Mouse (Mus musculus) stomach, embryonic 15.5 days (tissue): Measurements from ENCODE around the gene L1cam. TPM values are rescaled to one million over a fixed set of nuclear protein-coding genes. Genes with fewer than 3 reads are reported as not detected.
A peak's percentile ranks its signal among the peaks of the same experiment; 100 is the strongest.

ENCODE experiments used
- ATAC-seq: fragments of 200-750 bp; cut with Nextera tagmentation; 2 replicates; pipeline ENCODE4 v1.8.0; 2017; ENCODE audit warnings: low read depth, moderate number of reproducible peaks, moderate TSS enrichment; ENCODE audit not compliant: insufficient read depth, low FRiP score
- H3K27ac ChIP-seq: fragments of 300-500 bp; sonication (generic); 2 replicates; pipeline ENCODE4 v1.5.1; 2015; ENCODE audit warnings: mild to moderate bottlenecking, inconsistent platforms
- H3K27me3 ChIP-seq: fragments of 300-500 bp; sonication (generic); replicated peaks from 2 replicates; pipeline ENCODE4 v1.6.1; 2015; ENCODE audit warnings: inconsistent platforms
- H3K36me3 ChIP-seq: fragments of 300-500 bp; sonication (generic); 2 replicates; pipeline ENCODE4 v1.6.1; 2015; ENCODE audit warnings: inconsistent platforms
- H3K4me1 ChIP-seq: fragments of 300-500 bp; sonication (generic); 2 replicates; pipeline ENCODE4 v1.6.1; 2015; ENCODE audit warnings: inconsistent platforms
- H3K4me2 ChIP-seq: fragments of 300-500 bp; sonication (generic); 2 replicates; pipeline ENCODE4 v1.6.1; 2015; ENCODE audit warnings: mild to moderate bottlenecking, inconsistent platforms
- H3K4me3 ChIP-seq: fragments of 300-500 bp; sonication (generic); replicated peaks from 2 replicates; pipeline ENCODE4 v1.5.1; 2015; ENCODE audit warnings: inconsistent platforms
- H3K9ac ChIP-seq: fragments of 300-500 bp; sonication (generic); 2 replicates; pipeline ENCODE4 v1.6.1; 2015; ENCODE audit warnings: inconsistent platforms
- H3K9me3 ChIP-seq: fragments of 300-500 bp; sonication (generic); 2 replicates; pipeline ENCODE4 v1.6.1; 2016; ENCODE audit warnings: inconsistent platforms
- WGBS: fragments of 180-500 bp; shearing (Covaris S2); methylation state at CpG from one replicate; pipeline ENCODE4 v1.1.7; 2015; 5-methylcytosine and 5-hydroxymethylcytosine counted together
- polyA plus RNA-seq: library from polyadenylated mRNA; unstranded; fragments of >200 nt; fragmentation: Nextera tagmentation; extraction: Ambion mirVana; gene quantifications from 2 replicates; pipeline ENCODE4 v1.2.1, GENCODE M21; 2015

The L1cam gene
- polyA plus RNA-seq, result 8.2 and 9.3 TPM in 2 replicates

DNA sequence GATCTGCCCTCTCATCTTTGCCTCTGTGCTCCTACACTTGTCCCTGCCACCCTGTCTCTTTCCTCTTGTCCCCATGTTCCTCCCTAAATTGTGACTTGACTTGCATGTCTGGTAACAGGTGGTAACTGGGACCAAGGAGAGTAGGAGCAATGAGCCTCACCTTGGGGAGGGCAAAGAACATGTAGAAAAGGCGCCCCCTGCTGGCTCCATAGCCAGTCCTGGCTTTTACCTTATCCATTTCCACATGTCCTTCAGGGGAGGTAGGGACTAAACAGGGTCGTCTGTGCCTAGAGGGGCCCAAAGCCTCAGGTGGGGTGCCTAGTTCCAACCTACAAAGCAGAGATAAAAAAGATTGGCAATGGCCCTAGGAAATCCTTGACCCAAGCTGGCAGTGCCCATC is at the start of gene L1cam:
Gene L1cam (minus strand): TSS at position 387 of the 400 bp plus-strand sequence.
- 7% methylated on average over 2 of the region's 2 CpGs for WGBS

DNA sequence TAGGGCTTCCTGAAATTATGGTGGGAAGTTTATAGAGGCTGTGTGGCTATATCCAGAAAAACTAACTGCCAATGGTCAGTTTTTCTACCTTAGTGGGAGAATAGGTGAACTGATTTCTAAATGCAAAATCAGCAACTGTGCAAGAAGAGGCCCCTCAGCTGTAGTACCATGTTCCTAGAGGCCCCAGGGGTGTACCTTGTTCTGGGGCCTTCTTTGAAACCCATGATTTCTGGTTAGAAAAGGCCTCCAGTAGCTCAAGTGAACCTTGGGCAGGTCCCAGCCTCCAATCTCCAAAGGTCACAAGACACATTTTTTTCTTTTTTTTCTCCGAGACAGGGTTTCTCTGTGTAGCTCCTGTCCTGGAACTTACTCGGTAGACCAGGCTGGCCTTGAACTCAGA is 46.4 kb upstream of the L1cam start:
- Histone ChIP-seq H3K36me3 (peaks cover 14% of the 10 kb centered on the region), H3K4me3 (no peak overlapping the region), H3K9ac (no peak overlapping the region), H3K27me3 (no peaks in the 10 kb centered on the region), H3K27ac (no peak overlapping the region), H3K9me3 (no peaks in the 10 kb centered on the region), H3K4me1 (no peaks in the 10 kb centered on the region), H3K4me2 (no peak overlapping the region)
- 66% methylated on average over 2 of the region's 2 CpGs for WGBS
- no peak for ATAC-seq

More for the DNA sequence above, at the start of gene L1cam:
- H3K4me2 ChIP-seq, result no peak within 1 kb of the TSS
- no peaks in the 10 kb centered on the region; the same call in 1 of the 2 replicates for H3K27me3 ChIP-seq
- no peak within 1 kb of the TSS for H3K4me3 ChIP-seq
- H3K9me3 ChIP-seq, result no peaks in the 10 kb centered on the region
- ATAC-seq, result no peak
- no peak within 1 kb of the TSS for H3K9ac ChIP-seq
- H3K27ac ChIP-seq, result no peak within 1 kb of the TSS
- no peaks in the 10 kb centered on the region for H3K36me3 ChIP-seq
- H3K4me1 ChIP-seq, result no peaks in the 10 kb centered on the region

DNA sequence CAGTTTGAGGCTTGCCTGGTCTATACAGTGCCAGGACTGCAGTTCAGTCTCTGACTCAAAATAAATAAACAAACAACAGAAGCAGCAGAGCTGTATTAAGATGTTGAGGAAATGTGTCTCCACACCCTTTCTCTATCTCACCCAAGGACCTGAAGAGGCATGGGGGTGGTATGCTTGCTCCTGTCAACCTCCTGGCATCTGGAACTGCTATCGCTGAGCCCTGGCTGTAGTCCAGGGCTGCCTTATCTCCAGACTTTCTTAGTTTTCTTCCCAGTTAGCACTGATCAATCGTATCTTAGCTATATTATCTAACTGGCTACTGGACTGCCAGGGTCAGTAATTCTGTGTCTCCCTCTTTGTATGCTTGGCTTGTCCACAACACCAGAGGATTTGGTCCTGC is 46.0 kb upstream of the L1cam start:
- H3K4me2 ChIP-seq, result no peak overlapping the region
- WGBS, result 70% methylated on average over 2 of the region's 2 CpGs
- no peak for ATAC-seq
- H3K4me1 ChIP-seq, result no peaks in the 10 kb centered on the region
- no peak overlapping the region for H3K9ac ChIP-seq
- H3K4me3 ChIP-seq, result no peak overlapping the region
- no peaks in the 10 kb centered on the region for H3K27me3 ChIP-seq
- peaks cover 14% of the 10 kb centered on the region for H3K36me3 ChIP-seq
- H3K27ac ChIP-seq, result no peak overlapping the region
- no peaks in the 10 kb centered on the region for H3K9me3 ChIP-seq

DNA sequence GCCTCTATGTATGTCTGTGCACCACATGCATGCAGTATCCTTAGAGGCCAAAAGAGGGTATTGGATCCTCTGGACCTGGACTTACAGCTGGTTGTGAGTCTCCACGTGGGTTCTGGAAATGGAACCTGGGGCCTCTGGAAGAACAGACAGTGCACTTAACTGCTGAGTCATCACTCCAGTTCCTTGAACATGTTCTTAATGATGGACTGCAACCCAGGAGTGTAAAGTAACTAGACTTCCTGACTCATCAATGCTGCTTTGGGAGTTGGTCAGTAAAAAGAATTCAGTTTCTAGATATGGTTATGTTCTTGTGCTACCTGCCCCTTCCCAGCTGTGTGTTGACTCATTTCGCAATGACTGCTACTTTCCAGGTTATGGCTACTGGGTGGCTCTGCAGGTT is 36.0 kb upstream of the L1cam start:
- no peak for ATAC-seq
- Histone ChIP-seq H3K9me3 (no peaks in the 10 kb centered on the region), H3K4me3 (no peak overlapping the region), H3K27ac (no peak overlapping the region), H3K36me3 (no peaks in the 10 kb centered on the region), H3K4me1 (no peaks in the 10 kb centered on the region), H3K27me3 (no peaks in the 10 kb centered on the region), H3K4me2 (no peak overlapping the region), H3K9ac (no peak overlapping the region)
- WGBS, result 63% methylated on average over 2 of the region's 2 CpGs

DNA sequence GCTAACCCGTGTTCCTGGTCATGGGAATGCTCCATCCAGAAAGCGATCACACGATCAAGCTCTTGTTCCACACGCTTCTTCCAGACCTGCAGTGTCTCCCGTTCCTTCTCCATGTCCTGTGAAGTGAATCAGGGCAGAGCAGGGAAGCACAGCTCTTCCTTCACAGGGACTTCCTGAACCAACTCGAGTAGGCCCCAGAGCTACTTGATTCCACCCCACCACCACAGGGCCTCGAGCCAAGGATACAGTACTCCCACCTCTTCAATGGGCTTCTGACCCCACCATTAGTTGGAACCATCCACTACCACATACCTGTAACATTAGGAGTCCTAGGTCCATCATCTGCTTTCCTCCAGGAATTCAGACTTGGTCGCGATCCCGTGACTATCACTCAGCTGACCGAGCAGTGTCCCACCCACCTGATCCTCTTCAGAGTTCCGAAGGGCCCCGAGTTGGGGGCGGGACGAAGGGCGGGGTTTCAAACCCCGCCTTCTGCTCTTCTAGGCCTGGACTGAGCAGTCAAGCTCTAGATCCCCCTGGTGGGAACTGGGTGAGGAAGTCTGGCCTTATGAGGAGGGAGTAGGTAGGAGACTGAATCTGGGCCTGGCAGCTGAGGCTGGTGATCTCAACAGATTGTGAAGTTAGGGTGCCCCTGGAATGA is 34.6 kb upstream of the L1cam start, which contains the start of gene Renbp:
Gene Renbp (minus strand): TSS at position 449 of the 661 bp plus-strand sequence.
- Histone ChIP-seq H3K27ac (no peak within 1 kb of the TSS), H3K4me3 (peak within 1 kb of the TSS; percentile 38), H3K4me2 (peak within 1 kb of the TSS; percentile 41), H3K4me1 (no peaks in the 10 kb centered on the region), H3K9ac (no peak within 1 kb of the TSS), H3K27me3 (no peaks in the 10 kb centered on the region), H3K9me3 (no peaks in the 10 kb centered on the region), H3K36me3 (no peaks in the 10 kb centered on the region)
- ATAC-seq, result peak; percentile 90
- 36% methylated on average over 17 of the region's 17 CpGs for WGBS

DNA sequence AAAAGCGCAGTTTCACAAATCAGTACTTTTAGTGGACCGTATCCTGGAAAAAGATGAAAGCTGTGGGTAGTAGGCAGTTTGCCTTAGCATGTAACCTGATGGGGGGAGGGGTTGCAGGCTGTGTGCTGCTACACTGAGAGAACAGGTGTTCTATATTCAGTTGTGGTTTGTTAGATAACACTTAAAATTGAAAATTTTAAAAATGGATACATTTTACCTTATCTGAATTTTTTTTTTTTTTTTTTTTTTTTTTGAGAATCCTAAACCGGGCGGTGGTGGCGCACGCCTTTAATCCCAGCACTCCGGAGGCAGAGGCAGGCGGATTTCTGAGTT is 26.6 kb upstream of the L1cam start:
- Histone ChIP-seq H3K27ac (peak overlapping the region; percentile 80; the same call in 1 of the 2 replicates), H3K4me1 (no peaks in the 10 kb centered on the region), H3K9me3 (no peaks in the 10 kb centered on the region), H3K27me3 (no peaks in the 10 kb centered on the region), H3K4me2 (peak overlapping the region; percentile 66), H3K9ac (no peak overlapping the region), H3K36me3 (no peaks in the 10 kb centered on the region), H3K4me3 (peak overlapping the region; percentile 57)
- WGBS, result 71% methylated on average over 8 of the region's 8 CpGs
- no peak for ATAC-seq

DNA sequence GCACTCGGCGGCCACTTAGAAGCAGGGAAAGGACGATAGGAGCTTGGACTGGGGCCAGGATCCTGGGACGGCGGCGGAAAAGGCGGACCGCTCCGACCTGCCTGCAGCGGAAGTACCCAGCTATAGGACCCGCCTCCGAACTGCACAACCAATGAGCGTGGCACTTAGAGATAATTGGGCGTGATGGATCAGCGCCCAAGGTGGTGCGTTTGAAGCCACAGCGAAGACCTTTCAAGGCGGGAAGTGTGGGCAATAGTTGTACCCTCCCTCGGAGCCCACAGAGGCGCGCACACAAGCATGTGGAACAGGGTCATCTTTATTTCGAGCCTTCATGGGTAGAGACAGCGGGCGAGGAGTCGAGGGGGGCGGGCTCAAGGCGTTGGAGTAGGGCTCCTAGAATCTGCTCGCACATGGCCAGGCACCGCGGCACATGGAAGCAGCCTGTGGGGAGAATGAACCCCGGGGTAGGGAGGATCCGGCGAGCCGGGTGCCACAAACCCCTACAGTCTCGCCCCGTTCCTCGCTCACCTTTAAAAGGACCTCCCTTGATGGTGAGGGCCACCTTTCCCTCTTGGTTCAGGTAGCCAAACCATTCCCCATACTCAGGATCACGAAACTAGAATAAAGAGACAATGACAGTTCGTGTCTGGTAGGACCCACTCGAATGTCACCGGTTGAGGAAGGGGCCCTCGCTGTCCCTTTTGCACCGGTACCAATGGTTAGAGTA is 26.1 kb upstream of the L1cam start, which contains the start of the genes Arhgap4 and Naa10:
Gene Arhgap4 (minus strand): TSS at position 48 of the 727 bp plus-strand sequence.
Gene Naa10 (minus strand): TSS at position 122 of the 727 bp plus-strand sequence.
- no peaks in the 10 kb centered on the region for H3K36me3 ChIP-seq
- H3K9me3 ChIP-seq, result no peaks in the 10 kb centered on the region
- H3K4me3 ChIP-seq, result peak within 1 kb of the TSS; percentile 57
- H3K4me2 ChIP-seq, result peak within 1 kb of the TSS; percentile 66
- WGBS, result 22% methylated on average over 43 of the region's 43 CpGs
- no peaks in the 10 kb centered on the region for H3K4me1 ChIP-seq
- H3K9ac ChIP-seq, result peak within 1 kb of the TSS; percentile 44
- H3K27ac ChIP-seq, result peak within 1 kb of the TSS; percentile 80
- no peaks in the 10 kb centered on the region for H3K27me3 ChIP-seq
- peak; percentile 98 for ATAC-seq

DNA sequence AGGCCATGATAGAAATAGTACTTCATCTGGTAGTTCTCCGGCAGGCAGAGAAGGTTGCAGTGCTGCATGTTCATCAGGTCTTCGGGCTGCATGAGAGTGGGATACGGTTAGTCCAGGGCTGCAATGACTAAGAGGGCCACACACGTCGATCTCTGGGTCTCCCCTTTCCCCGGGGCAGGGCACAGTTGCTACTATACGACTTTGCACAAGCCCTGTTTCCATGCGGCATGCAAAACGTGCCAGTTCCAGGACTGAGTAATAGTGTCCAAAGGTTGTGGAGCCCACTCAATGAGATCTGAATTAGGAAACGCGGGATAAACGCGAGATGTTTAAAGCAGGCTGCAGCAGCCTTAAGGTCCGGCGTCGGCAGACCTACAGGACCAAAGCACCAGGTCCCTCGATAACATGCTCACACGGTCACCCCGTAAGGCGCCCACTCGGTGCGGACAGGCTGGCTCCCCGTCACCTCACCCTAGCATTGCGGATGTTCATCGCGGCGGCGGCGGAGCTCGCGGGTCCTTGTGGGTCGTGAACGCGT is 25.4 kb upstream of the L1cam start:
- H3K4me1 ChIP-seq, result no peaks in the 10 kb centered on the region
- H3K27me3 ChIP-seq, result no peaks in the 10 kb centered on the region
- H3K27ac ChIP-seq, result peak overlapping the region; percentile 74
- H3K4me2 ChIP-seq, result peak overlapping the region; percentile 56
- ATAC-seq, result peak; percentile 24
- 20% methylated on average over 34 of the region's 34 CpGs for WGBS
- peak overlapping the region; percentile 57 for H3K4me3 ChIP-seq
- H3K9ac ChIP-seq, result peak overlapping the region; percentile 44
- H3K9me3 ChIP-seq, result no peaks in the 10 kb centered on the region
- H3K36me3 ChIP-seq, result no peaks in the 10 kb centered on the region

DNA sequence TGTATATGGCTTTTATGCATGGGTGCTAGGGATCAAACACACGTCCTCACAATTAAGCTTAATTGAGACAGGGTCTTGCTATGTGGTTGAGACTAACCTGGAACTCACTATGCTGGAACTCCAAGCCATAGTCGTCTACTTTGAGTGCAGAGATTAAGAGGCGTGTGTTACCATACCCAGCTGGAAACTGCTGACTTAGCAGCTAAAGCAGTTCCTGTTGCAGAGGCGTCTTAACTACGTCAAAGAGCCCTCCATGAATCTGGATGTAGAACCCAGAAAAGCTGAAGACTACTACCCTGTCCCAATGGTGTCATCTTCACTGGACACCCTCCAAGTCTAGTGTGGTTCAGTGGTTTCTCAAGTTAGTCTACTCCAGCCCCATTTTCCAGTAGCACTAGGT is 22.7 kb upstream of the L1cam start:
- Histone ChIP-seq H3K27ac (no peak overlapping the region), H3K9ac (no peak overlapping the region)
- ATAC-seq, result no peak

DNA sequence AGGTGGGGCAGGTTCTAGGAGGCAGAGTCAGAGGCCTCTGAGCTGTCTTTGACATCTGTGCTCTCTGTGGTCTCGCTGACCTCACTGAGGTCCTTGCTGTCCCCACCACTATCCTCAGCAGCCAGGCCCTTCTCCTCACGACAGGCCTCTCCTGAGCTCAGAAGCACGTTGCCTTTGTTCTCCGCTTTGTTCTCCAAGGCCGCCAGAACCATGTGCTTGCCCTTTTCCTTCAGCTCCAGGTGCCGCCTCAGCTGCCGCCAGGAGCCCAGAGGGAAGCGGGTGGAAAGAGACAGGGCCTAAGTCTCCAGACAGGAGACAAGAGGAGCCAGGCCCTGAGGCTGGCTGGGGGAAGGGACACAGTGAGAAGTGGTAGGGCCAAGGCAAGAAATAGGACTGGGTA is 21.0 kb upstream of the L1cam start:
- Histone ChIP-seq H3K9me3 (no peaks in the 10 kb centered on the region), H3K4me1 (no peaks in the 10 kb centered on the region), H3K4me3 (no peak overlapping the region), H3K36me3 (no peaks in the 10 kb centered on the region), H3K27me3 (no peaks in the 10 kb centered on the region), H3K9ac (no peak overlapping the region), H3K27ac (no peak overlapping the region), H3K4me2 (no peak overlapping the region)
- no peak for ATAC-seq
- 88% methylated on average over 8 of the region's 8 CpGs for WGBS

More for the DNA sequence above, 22.7 kb upstream of the L1cam start:
- H3K36me3 ChIP-seq, result no peaks in the 10 kb centered on the region
- no peaks in the 10 kb centered on the region for H3K4me1 ChIP-seq
- no peak overlapping the region for H3K4me2 ChIP-seq
- 86% methylated on average over 5 of the region's 5 CpGs for WGBS
- no peaks in the 10 kb centered on the region for H3K27me3 ChIP-seq
- no peaks in the 10 kb centered on the region for H3K9me3 ChIP-seq
- no peak overlapping the region for H3K4me3 ChIP-seq

DNA sequence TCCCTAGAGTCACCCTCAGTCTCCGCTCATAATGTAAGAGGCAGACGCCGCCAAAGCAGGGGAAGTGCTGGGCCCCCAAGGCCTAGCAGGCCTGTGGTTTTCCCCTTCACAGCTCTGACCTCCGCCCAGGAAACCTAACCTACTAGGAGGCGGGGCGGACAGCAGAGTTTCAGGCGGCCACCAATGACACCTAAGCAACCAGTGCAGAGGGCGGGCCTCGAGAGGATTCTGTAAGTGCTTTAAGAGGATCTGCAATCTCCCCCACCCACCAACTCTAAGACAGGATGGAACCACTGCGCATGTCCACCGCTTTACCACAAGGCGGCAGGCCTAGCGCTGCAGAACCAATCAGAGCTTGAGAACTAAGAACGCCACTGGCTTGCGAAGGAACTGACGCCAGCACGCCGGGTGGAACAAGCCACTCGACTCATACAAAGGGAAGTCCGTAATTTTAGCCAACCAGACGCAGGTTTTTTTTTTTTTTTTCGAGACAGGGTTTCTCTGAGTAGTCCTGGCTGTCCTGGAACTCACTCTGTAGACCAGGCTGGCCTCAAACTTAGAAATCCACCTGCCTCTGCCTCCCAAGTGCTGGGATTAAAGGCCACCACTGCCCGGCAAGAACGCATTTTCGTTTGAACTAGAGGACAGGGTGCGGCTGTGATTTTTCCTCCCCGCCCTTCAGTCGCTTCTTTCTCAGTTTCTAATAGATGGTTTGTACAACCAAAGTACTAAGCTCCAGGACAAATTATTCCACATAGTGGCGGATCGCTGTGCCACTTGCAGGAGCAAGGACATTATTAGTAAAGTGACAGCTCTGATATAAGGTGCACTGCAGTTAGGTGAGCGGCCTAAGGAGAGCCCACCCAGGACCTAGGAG is 19.2 kb upstream of the L1cam start:
- Histone ChIP-seq H3K4me2 (peak overlapping the region; percentile 38), H3K36me3 (no peaks in the 10 kb centered on the region), H3K4me3 (peak overlapping the region; percentile 17; the same call in 1 of the 2 replicates), H3K9me3 (no peaks in the 10 kb centered on the region), H3K4me1 (no peaks in the 10 kb centered on the region), H3K9ac (no peak overlapping the region), H3K27ac (peak overlapping the region; percentile 80), H3K27me3 (no peaks in the 10 kb centered on the region)
- ATAC-seq, result peak; percentile 97
- 22% methylated on average over 31 of the region's 31 CpGs for WGBS
